Mouse (Mus musculus) ES-Bruce4 (cell line): ENCODE measurements around the gene Spryd3.

ENCODE experiments used
- CTCF ChIP-seq: IDR thresholded peaks from one replicate; pipeline ENCODE4 v1.8.1; 2011; ENCODE audit warnings: low read depth, low read length
- POLR2A ChIP-seq: IDR thresholded peaks from one replicate; pipeline ENCODE4 v1.8.1; 2011; ENCODE audit warnings: low read length; ENCODE audit not compliant: insufficient read depth

DNA sequence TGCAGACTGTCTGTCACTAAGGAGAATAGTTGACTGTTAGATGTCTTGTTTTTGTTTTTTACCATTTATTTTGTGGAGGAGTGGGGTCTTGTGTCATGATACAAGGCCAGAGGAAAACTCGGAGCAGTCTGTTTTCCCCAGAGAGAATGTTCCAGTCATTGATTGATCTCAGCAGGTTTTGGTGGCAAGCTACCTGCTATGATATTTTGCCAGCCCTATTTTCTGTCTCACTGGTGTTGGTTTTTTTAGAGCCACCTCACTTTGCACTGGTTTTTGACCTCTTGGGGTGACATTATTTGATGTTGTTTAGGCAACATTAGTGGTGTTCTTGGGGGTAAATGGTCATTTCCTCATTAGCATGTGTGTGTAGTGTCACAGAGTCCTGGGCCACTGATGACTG lies 44.3 kb downstream of the Spryd3 start:
- TF ChIP-seq CTCF (no peak), POLR2A (no peak)
